Mouse (Mus musculus): ENCODE data around the gene Smtnl1. TPM values are rescaled to one million over a fixed set of nuclear protein-coding genes. Genes with fewer than 3 reads are reported as not detected.

Gene Smtnl1
- polyA plus RNA-seq, 1 experiment from 2014 or later: 0.11 TPM

GRCm38 (mm10) chr2:84800304-84800703, 22.1 kb downstream of the Smtnl1 start:
- 54% methylated on average over 4 of the region's 4 CpGs for WGBS
- H3K27me3 ChIP-seq (ENCODE audit: control insufficient read depth, insufficient read depth, low read length): no peaks in the 10 kb centered on the region
- H3K27ac ChIP-seq (replicated peaks in 1 of 2; ENCODE audit: control insufficient read depth in 1 of 2, insufficient read depth in 1 of 2, low read depth in 2 of 2, low read length in 2 of 2): no peak overlapping the region
- no peak overlapping the region for H3K4me2 ChIP-seq (ENCODE audit: low read length)
- H3K36me3 ChIP-seq (ENCODE audit: control insufficient read depth, insufficient read depth, low read length): no peaks in the 10 kb centered on the region
- H3K9ac ChIP-seq (ENCODE audit: low read length): no peak overlapping the region
- peaks cover 2 to 6% of the 10 kb centered on the region in 2 experiments; a peak in 2 of 4 replicates for H3K4me1 ChIP-seq (ENCODE audit: control insufficient read depth in 2 of 2, insufficient read depth in 2 of 2, low read length in 2 of 2)
- no peak for ATAC-seq (ENCODE audit: insufficient number of reproducible peaks, insufficient read depth, low FRiP score, low read depth)
- no peak overlapping the region for H3K4me3 ChIP-seq (ENCODE audit: control insufficient read depth in 1 of 2, insufficient read depth in 1 of 2, low read depth in 1 of 2, low read length in 2 of 2)
- H3K9me3 ChIP-seq (ENCODE audit: control insufficient read depth, low read length): no peaks in the 10 kb centered on the region

GRCm38 (mm10) chr2:84799041-84799561, 23.4 kb downstream of the Smtnl1 start:
- no peaks in the 10 kb centered on the region for H3K36me3 ChIP-seq (ENCODE audit: control insufficient read depth, insufficient read depth, low read length)
- H3K4me1 ChIP-seq (ENCODE audit: control insufficient read depth in 2 of 2, insufficient read depth in 2 of 2, low read length in 2 of 2): peaks cover 2 to 6% of the 10 kb centered on the region in 2 experiments; a peak in 2 of 4 replicates
- H3K27ac ChIP-seq (replicated peaks in 1 of 2; ENCODE audit: control insufficient read depth in 1 of 2, insufficient read depth in 1 of 2, low read depth in 2 of 2, low read length in 2 of 2): peak overlapping the region; percentile 57 to 67
- H3K4me3 ChIP-seq (ENCODE audit: control insufficient read depth in 1 of 2, insufficient read depth in 1 of 2, low read depth in 1 of 2, low read length in 2 of 2): peak overlapping the region; percentile 48 to 62
- H3K27me3 ChIP-seq (ENCODE audit: control insufficient read depth, insufficient read depth, low read length): no peaks in the 10 kb centered on the region
- H3K4me2 ChIP-seq (ENCODE audit: low read length): peak overlapping the region; percentile 98
- H3K9ac ChIP-seq (ENCODE audit: low read length): peak overlapping the region; percentile 64
- H3K9me3 ChIP-seq (ENCODE audit: control insufficient read depth, low read length): no peaks in the 10 kb centered on the region
- WGBS: under 1% methylated on average over 16 of the region's 16 CpGs
- ATAC-seq (ENCODE audit: insufficient number of reproducible peaks, insufficient read depth, low FRiP score, low read depth): peak; percentile 45

GRCm38 (mm10) chr2:84798493-84798921, 23.9 kb downstream of the Smtnl1 start, which contains the start of gene Ube2l6:
TSS of gene Ube2l6 (plus strand) at chr2:84798828.
- WGBS: under 1% methylated on average over 21 of the region's 21 CpGs
- Histone ChIP-seq H3K9me3 (ENCODE audit: control insufficient read depth, low read length) (no peaks in the 10 kb centered on the region), H3K27me3 (ENCODE audit: control insufficient read depth, insufficient read depth, low read length) (no peaks in the 10 kb centered on the region)

GRCm38 (mm10) chr2:84797833-84798492, 24.5 kb downstream of the Smtnl1 start:
- H3K27me3 ChIP-seq (ENCODE audit: control insufficient read depth, insufficient read depth, low read length): no peaks in the 10 kb centered on the region
- 14% methylated on average over 13 of the region's 13 CpGs for WGBS
- peak; percentile 37; the same call in 1 of the 2 replicates for ATAC-seq (ENCODE audit: insufficient number of reproducible peaks, insufficient read depth, low FRiP score, low read depth)
- peaks cover 2 to 6% of the 10 kb centered on the region in 2 experiments; a peak in 2 of 4 replicates for H3K4me1 ChIP-seq (ENCODE audit: control insufficient read depth in 2 of 2, insufficient read depth in 2 of 2, low read length in 2 of 2)
- peak overlapping the region; percentile 98 for H3K4me2 ChIP-seq (ENCODE audit: low read length)
- peak overlapping the region in 1 of 2 experiments; percentile 67; a peak in 1 of 4 replicates for H3K27ac ChIP-seq (replicated peaks in 1 of 2; ENCODE audit: control insufficient read depth in 1 of 2, insufficient read depth in 1 of 2, low read depth in 2 of 2, low read length in 2 of 2)
- no peaks in the 10 kb centered on the region for H3K36me3 ChIP-seq (ENCODE audit: control insufficient read depth, insufficient read depth, low read length)
- peak overlapping the region; percentile 48 to 62 for H3K4me3 ChIP-seq (ENCODE audit: control insufficient read depth in 1 of 2, insufficient read depth in 1 of 2, low read depth in 1 of 2, low read length in 2 of 2)
- H3K9me3 ChIP-seq (ENCODE audit: control insufficient read depth, low read length): no peaks in the 10 kb centered on the region
- H3K9ac ChIP-seq (ENCODE audit: low read length): peak overlapping the region; percentile 64

More at GRCm38 (mm10) chr2:84798493-84798921, 23.9 kb downstream of the Smtnl1 start, which contains the start of gene Ube2l6:
- peak; percentile 67 for ATAC-seq (ENCODE audit: insufficient number of reproducible peaks, insufficient read depth, low FRiP score, low read depth)
- Histone ChIP-seq H3K36me3 (ENCODE audit: control insufficient read depth, insufficient read depth, low read length) (no peaks in the 10 kb centered on the region), H3K4me1 (ENCODE audit: control insufficient read depth in 2 of 2, insufficient read depth in 2 of 2, low read length in 2 of 2) (peaks cover 2 to 6% of the 10 kb centered on the region in 2 experiments; a peak in 2 of 4 replicates), H3K9ac (ENCODE audit: low read length) (peak within 1 kb of the TSS; percentile 64), H3K4me3 (ENCODE audit: control insufficient read depth in 1 of 2, insufficient read depth in 1 of 2, low read depth in 1 of 2, low read length in 2 of 2) (peak within 1 kb of the TSS; percentile 48 to 62), H3K27ac (replicated peaks in 1 of 2; ENCODE audit: control insufficient read depth in 1 of 2, insufficient read depth in 1 of 2, low read depth in 2 of 2, low read length in 2 of 2) (peak within 1 kb of the TSS; percentile 57 to 67), H3K4me2 (ENCODE audit: low read length) (peak within 1 kb of the TSS; percentile 98)

- Histone ChIP-seq H3K4me3 (ENCODE audit: control insufficient read depth in 1 of 2, insufficient read depth in 1 of 2, low read depth in 1 of 2, low read length in 2 of 2) (no peak overlapping the region), H3K27ac (replicated peaks in 1 of 2; ENCODE audit: control insufficient read depth in 1 of 2, insufficient read depth in 1 of 2, low read depth in 2 of 2, low read length in 2 of 2) (no peak overlapping the region), H3K4me2 (ENCODE audit: low read length) (no peak overlapping the region), H3K36me3 (ENCODE audit: control insufficient read depth, insufficient read depth, low read length) (no peaks in the 10 kb centered on the region), H3K27me3 (ENCODE audit: control insufficient read depth, insufficient read depth, low read length) (no peaks in the 10 kb centered on the region), H3K9ac (ENCODE audit: low read length) (no peak overlapping the region), H3K4me1 (ENCODE audit: control insufficient read depth in 2 of 2, insufficient read depth in 2 of 2, low read length in 2 of 2) (peaks cover 5 to 11% of the 10 kb centered on the region in 2 experiments; a peak in 3 of 4 replicates), H3K9me3 (ENCODE audit: control insufficient read depth, low read length) (no peaks in the 10 kb centered on the region)
- 66% methylated on average over 3 of the region's 3 CpGs for WGBS
- ATAC-seq (ENCODE audit: insufficient number of reproducible peaks, insufficient read depth, low FRiP score, low read depth): no peak
Measured at GRCm38 (mm10) chr2:84793871-84794270, 28.6 kb downstream of the Smtnl1 start.

GRCm38 (mm10) chr2:84793154-84793553, 29.3 kb downstream of the Smtnl1 start:
- H3K9ac ChIP-seq (ENCODE audit: low read length): no peak overlapping the region
- H3K36me3 ChIP-seq (ENCODE audit: control insufficient read depth, insufficient read depth, low read length): no peaks in the 10 kb centered on the region
- ATAC-seq (ENCODE audit: insufficient number of reproducible peaks, insufficient read depth, low FRiP score, low read depth): no peak
- H3K27ac ChIP-seq (replicated peaks in 1 of 2; ENCODE audit: control insufficient read depth in 1 of 2, insufficient read depth in 1 of 2, low read depth in 2 of 2, low read length in 2 of 2): no peak overlapping the region
- H3K4me3 ChIP-seq (ENCODE audit: control insufficient read depth in 1 of 2, insufficient read depth in 1 of 2, low read depth in 1 of 2, low read length in 2 of 2): no peak overlapping the region
- H3K27me3 ChIP-seq (ENCODE audit: control insufficient read depth, insufficient read depth, low read length): no peaks in the 10 kb centered on the region
- no peaks in the 10 kb centered on the region for H3K9me3 ChIP-seq (ENCODE audit: control insufficient read depth, low read length)
- no peak overlapping the region for H3K4me2 ChIP-seq (ENCODE audit: low read length)
- H3K4me1 ChIP-seq (ENCODE audit: control insufficient read depth in 2 of 2, insufficient read depth in 2 of 2, low read length in 2 of 2): peaks cover 5 to 11% of the 10 kb centered on the region in 2 experiments; a peak in 3 of 4 replicates
- 91% methylated on average over 3 of the region's 3 CpGs for WGBS

- 42% methylated on average over 3 of the region's 3 CpGs for WGBS
- no peak for ATAC-seq (ENCODE audit: insufficient number of reproducible peaks, insufficient read depth, low FRiP score, low read depth)
- Histone ChIP-seq H3K36me3 (ENCODE audit: control insufficient read depth, insufficient read depth, low read length) (no peaks in the 10 kb centered on the region), H3K27me3 (ENCODE audit: control insufficient read depth, insufficient read depth, low read length) (no peaks in the 10 kb centered on the region), H3K4me2 (ENCODE audit: low read length) (no peak overlapping the region), H3K27ac (replicated peaks in 1 of 2; ENCODE audit: control insufficient read depth in 1 of 2, insufficient read depth in 1 of 2, low read depth in 2 of 2, low read length in 2 of 2) (no peak overlapping the region), H3K9me3 (ENCODE audit: control insufficient read depth, low read length) (no peaks in the 10 kb centered on the region), H3K4me1 (ENCODE audit: control insufficient read depth in 2 of 2, insufficient read depth in 2 of 2, low read length in 2 of 2) (peaks cover 5 to 7% of the 10 kb centered on the region in 2 experiments; a peak in 2 of 4 replicates), H3K9ac (ENCODE audit: low read length) (no peak overlapping the region), H3K4me3 (ENCODE audit: control insufficient read depth in 1 of 2, insufficient read depth in 1 of 2, low read depth in 1 of 2, low read length in 2 of 2) (no peak overlapping the region)
Measured at GRCm38 (mm10) chr2:84792516-84792915, 29.9 kb downstream of the Smtnl1 start.

All from heart, embryonic 14.5 days (tissue).